Mouse (Mus musculus) kidney, adult 11 months (tissue): Measurements from ENCODE around the gene Olfr223.
"Not testable (repeated sequence)": the region's sequence is repeated elsewhere in the genome, so short reads cannot be mapped to it uniquely, and the experiment has no call there.

Experiments used
- DNase-seq: peaks from one replicate; pipeline ENCODE4 v3.0.0; 2022

Gene Olfr223

GRCm38 (mm10) chr11:59589496-59589895 is 3.6 kb downstream of the Olfr223 start:
- no peak for DNase-seq

- DNase-seq: no peak
Observed at GRCm38 (mm10) chr11:59584539-59584938, 8.6 kb downstream of the Olfr223 start.

- DNase-seq: not testable (repeated sequence)
Observed at GRCm38 (mm10) chr11:59576135-59576534, 17.0 kb downstream of the Olfr223 start, which contains the start of gene Olfr222. TSS of gene Olfr222 (minus strand) at chr11:59576235.

GRCm38 (mm10) chr11:59575726-59576125 is 17.4 kb downstream of the Olfr223 start:
- no peak for DNase-seq

GRCm38 (mm10) chr11:59569306-59569705 is 23.8 kb downstream of the Olfr223 start:
- no peak for DNase-seq

- no peak for DNase-seq
Observed at GRCm38 (mm10) chr11:59562837-59563236, 30.3 kb downstream of the Olfr223 start.

GRCm38 (mm10) chr11:59562336-59562735 is 30.8 kb downstream of the Olfr223 start:
- no peak for DNase-seq

GRCm38 (mm10) chr11:59560906-59561305 is 32.2 kb downstream of the Olfr223 start:
- no peak for DNase-seq

GRCm38 (mm10) chr11:59554535-59554934 is 38.6 kb downstream of the Olfr223 start:
- DNase-seq: no peak

- no peak for DNase-seq
Observed at GRCm38 (mm10) chr11:59554127-59554526, 39.0 kb downstream of the Olfr223 start.

- DNase-seq: no peak
Observed at GRCm38 (mm10) chr11:59544005-59544404, 49.1 kb downstream of the Olfr223 start.

GRCm38 (mm10) chr11:59543376-59543775 is 49.7 kb downstream of the Olfr223 start:
- no peak for DNase-seq

GRCm38 (mm10) chr11:59542442-59542841 is 50.6 kb downstream of the Olfr223 start:
- no peak for DNase-seq

GRCm38 (mm10) chr11:59541324-59541723 is 51.8 kb downstream of the Olfr223 start, which contains the start of gene Nlrp3:
TSS of gene Nlrp3 (plus strand) at chr11:59541568.
- DNase-seq: no peak

GRCm38 (mm10) chr11:59540123-59540522 is 53.0 kb downstream of the Olfr223 start:
- no peak for DNase-seq
